Mouse (Mus musculus) kidney, embryonic 14.5 days (tissue): ENCODE measurements around the gene Ddit4. TPM values are rescaled to one million over a fixed set of nuclear protein-coding genes. Genes with fewer than 3 reads are reported as not detected.

Experiments used
- ATAC-seq: fragments of 200-750 bp; cut with Nextera tagmentation; 2 replicates; pipeline ENCODE4 v1.8.0; 2017; ENCODE audit warnings: moderate number of reproducible peaks, mild to moderate bottlenecking, moderate TSS enrichment, moderate library complexity; ENCODE audit not compliant: low FRiP score, low TSS enrichment
- H3K27ac ChIP-seq: fragments of 300-500 bp; sonication (generic); 2 replicates; pipeline ENCODE4 v1.5.1; 2014; ENCODE audit warnings: low read depth, mild to moderate bottlenecking, low read length, moderate library complexity, mixed read lengths
- H3K27me3 ChIP-seq: fragments of 300-500 bp; sonication (generic); 2 replicates; pipeline ENCODE4 v1.6.1; 2014; ENCODE audit warnings: mild to moderate bottlenecking, low read length; ENCODE audit not compliant: control insufficient read depth, insufficient read depth
- H3K36me3 ChIP-seq: fragments of 300-500 bp; sonication (generic); 2 replicates; pipeline ENCODE4 v1.6.1; 2014; ENCODE audit warnings: low read length, mixed read lengths; ENCODE audit not compliant: control insufficient read depth, insufficient read depth
- H3K4me1 ChIP-seq: fragments of 300-500 bp; sonication (generic); 2 replicates; pipeline ENCODE4 v1.6.1; 2014; ENCODE audit warnings: low read length, mixed read lengths; ENCODE audit not compliant: control insufficient read depth, insufficient read depth
- H3K4me2 ChIP-seq: fragments of 300-500 bp; sonication (generic); replicated peaks from 2 replicates; pipeline ENCODE4 v1.6.1; 2014; ENCODE audit warnings: low read depth, mild to moderate bottlenecking, low read length
- H3K4me3 ChIP-seq: fragments of 300-500 bp; sonication (generic); 2 replicates; pipeline ENCODE4 v1.5.1; 2014; ENCODE audit warnings: mild to moderate bottlenecking, low read length
- H3K9ac ChIP-seq: fragments of 300-500 bp; sonication (generic); 2 replicates; pipeline ENCODE4 v1.6.1; 2014; ENCODE audit warnings: low read depth, mild to moderate bottlenecking, low read length, moderate library complexity
- H3K9me3 ChIP-seq: fragments of 300-500 bp; sonication (generic); 2 replicates; pipeline ENCODE4 v1.6.1; 2016; ENCODE audit warnings: low read length; ENCODE audit not compliant: control insufficient read depth
- WGBS: fragments of 180-500 bp; shearing (Covaris S2); extraction: QIAGEN DNeasy Blood & Tissue Kit; methylation state at CpG from one replicate; pipeline ENCODE4 v1.1.7; 2014; 5-methylcytosine and 5-hydroxymethylcytosine counted together
- polyA plus RNA-seq: library from polyadenylated mRNA; unstranded; fragments of >200 nt; fragmentation: Nextera tagmentation; extraction: Ambion mirVana; gene quantifications from 2 replicates; pipeline ENCODE4 v1.2.1, GENCODE M21; 2014

Ddit4 gene
- polyA plus RNA-seq, 1 experiment from 2014 or later: 1.8 TPM

- no peaks in the 10 kb centered on the region for H3K27me3 ChIP-seq
- H3K27ac ChIP-seq: peak overlapping the region; percentile 94
- H3K4me2 ChIP-seq: no peak overlapping the region
- H3K9ac ChIP-seq: peak overlapping the region; percentile 18
- no peak overlapping the region for H3K4me3 ChIP-seq
- H3K4me1 ChIP-seq: peaks cover 43% of the 10 kb centered on the region
- H3K9me3 ChIP-seq: no peaks in the 10 kb centered on the region
- WGBS: 26% methylated on average over 4 of the region's 4 CpGs
- peaks cover 31% of the 10 kb centered on the region for H3K36me3 ChIP-seq
- no peak for ATAC-seq
Observed at GRCm38 (mm10) chr10:59900174-59900435, 51.5 kb downstream of the Ddit4 start.

Other genes starting within 250 kb of the Ddit4 start
- 57.0 and 83.3 TPM in 2 replicates for gene Micu1, start 249.4 kb downstream of the Ddit4 start, polyA plus RNA-seq
- gene Dnajb12, start 72.3 kb downstream of the Ddit4 start, polyA plus RNA-seq: 24.6 and 36.0 TPM in 2 replicates
- gene Ascc1, start 51.0 kb upstream of the Ddit4 start, polyA plus RNA-seq: 45.8 and 47.4 TPM in 2 replicates
- 106 and 108 TPM in 2 replicates for gene Anapc16, start 51.3 kb upstream of the Ddit4 start, polyA plus RNA-seq
- gene Spock2, start 154.4 kb upstream of the Ddit4 start, polyA plus RNA-seq: 35.7 and 51.3 TPM in 2 replicates